Mouse (Mus musculus) erythroblast, embryonic 14.5 days (primary cell): ENCODE measurements around the gene Peg3.

Source experiments
- GATA1 ChIP-seq: IDR thresholded peaks from 2 replicates; pipeline ENCODE4 v1.6.1; 2012; ENCODE audit warnings: low read length, inconsistent platforms, mixed read lengths
- TAL1 ChIP-seq: IDR thresholded peaks from 3 replicates; pipeline ENCODE4 v1.6.1; 2012; ENCODE audit warnings: low read length, inconsistent platforms, mixed read lengths

DNA sequence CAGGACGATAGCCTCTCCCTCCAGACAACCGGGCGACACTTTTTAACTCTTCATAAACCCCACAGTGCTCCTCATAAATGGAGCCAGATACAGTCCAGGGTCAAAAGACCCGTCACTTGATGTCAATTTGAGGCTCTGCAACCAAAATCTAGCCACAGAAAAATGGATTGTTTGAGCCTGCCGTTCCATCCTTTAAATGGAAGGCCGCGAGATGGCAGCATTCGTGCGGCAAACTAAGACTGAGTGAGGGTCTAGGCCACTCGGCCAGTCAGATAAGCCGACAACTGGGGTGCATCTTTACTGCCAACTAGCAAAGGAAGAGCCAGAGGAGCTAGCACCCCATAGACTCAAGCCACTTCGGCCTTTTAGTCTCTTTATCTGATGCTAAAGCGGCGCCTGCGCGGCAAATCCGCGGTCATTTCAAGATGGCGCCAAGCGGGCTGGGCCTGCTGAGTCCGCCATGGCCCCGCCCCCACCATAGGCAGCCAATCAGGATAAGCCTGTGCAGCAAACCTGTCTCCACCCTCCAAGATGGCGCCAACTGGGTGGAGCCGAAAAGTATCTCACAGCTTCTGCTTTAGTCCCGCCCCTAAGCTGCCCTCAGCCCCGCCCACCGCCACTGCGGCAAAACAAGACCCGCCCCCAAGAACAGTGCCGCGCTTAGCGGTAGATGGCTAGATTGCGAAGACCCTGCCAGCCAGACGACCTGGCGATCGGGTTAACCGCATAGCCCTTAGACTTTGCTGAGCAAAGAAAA is 992 bp downstream of the Peg3 start:
- TF ChIP-seq GATA1 = no peak
- no peak for TF ChIP-seq TAL1
